9 mouse cellular contexts compared by ENCODE assay signal in genomic region chr16:23989209-23990160, GRCm38 (mm10). TPM values are rescaled to one million over a fixed set of nuclear protein-coding genes. Genes with fewer than 3 reads are reported as not detected.
A peak's percentile ranks its signal among the peaks of the same experiment; 100 is the strongest.
DNase-seq lines count a peak whose midpoint lies in the region; ATAC-seq and TF ChIP-seq lines count a peak whose summit lies in the region.
"Had no signal": no experiment of that assay in that cellular context is flagged by ENCODE, and none has a peak within 500 bp of the region (broad histone marks: within the 10 kb centered on the region; RNA-seq: fewer than 3 reads in every experiment).

No protein-coding gene starts in this region.

- no peaks in the 10 kb centered on the region for H3K36me3 ChIP-seq in erythroblast, embryonic 14.5 days (ENCODE audit: control insufficient read depth)
- H3K36me3 ChIP-seq in ES-Bruce4 (ENCODE audit: control insufficient read depth, insufficient read depth, low read length, poor library complexity, severe bottlenecking) = no peaks in the 10 kb centered on the region
- no peaks in the 10 kb centered on the region for H3K36me3 ChIP-seq in embryonic facial prominence, embryonic 12.5 days
- H3K36me3 ChIP-seq in limb, embryonic 11.5 days (ENCODE audit: control insufficient read depth, insufficient read depth, low read length) = no peaks in the 10 kb centered on the region
- H3K36me3 ChIP-seq in neural tube, embryonic 14.5 days (ENCODE audit: control insufficient read depth, insufficient read depth, low read length) = no peaks in the 10 kb centered on the region

- peaks cover 11% of the 10 kb centered on the region for H3K4me1 ChIP-seq in erythroblast, embryonic 14.5 days (ENCODE audit: control insufficient read depth)
- no peaks in the 10 kb centered on the region for H3K4me1 ChIP-seq in ES-Bruce4 (ENCODE audit: control insufficient read depth, insufficient read depth, low read length)
- H3K4me1 ChIP-seq in embryonic facial prominence, embryonic 12.5 days = peaks cover 34% of the 10 kb centered on the region
- H3K4me1 ChIP-seq in limb, embryonic 11.5 days (ENCODE audit: control insufficient read depth, insufficient read depth, low read length) = peaks cover 17% of the 10 kb centered on the region; the same call in 1 of the 2 replicates
- H3K4me1 ChIP-seq in neural tube, embryonic 14.5 days (ENCODE audit: control insufficient read depth, insufficient read depth, low read length) = peaks cover 11% of the 10 kb centered on the region

- H3K9ac ChIP-seq in ES-Bruce4 (ENCODE audit: low read depth, poor library complexity, severe bottlenecking) = peak overlapping the region; percentile 99
- H3K9ac ChIP-seq in embryonic facial prominence, embryonic 12.5 days = peak overlapping the region; percentile 49
- peak overlapping the region; percentile 83 for H3K9ac ChIP-seq in limb, embryonic 11.5 days (ENCODE audit: low read length)
- H3K9ac ChIP-seq in neural tube, embryonic 14.5 days (replicated peaks; ENCODE audit: low read depth, low read length) = peak overlapping the region; percentile 84

- H3K27ac ChIP-seq in ES-Bruce4 (ENCODE audit: insufficient read depth, low read length) = peak overlapping the region; percentile 96
- H3K27ac ChIP-seq in embryonic facial prominence, embryonic 12.5 days = peak overlapping the region; percentile 95
- peak overlapping the region; percentile 99; the same call in 1 of the 2 replicates for H3K27ac ChIP-seq in limb, embryonic 11.5 days (replicated peaks; ENCODE audit: low read depth, low read length)
- peak overlapping the region; percentile 100 for H3K27ac ChIP-seq in neural tube, embryonic 14.5 days (ENCODE audit: low read depth, low read length)

- peak overlapping the region; percentile 65 for H3K4me3 ChIP-seq in erythroblast, embryonic 14.5 days (replicated peaks)
- peak overlapping the region; percentile 95 for H3K4me3 ChIP-seq in ES-Bruce4 (ENCODE audit: low read depth, low read length)
- H3K4me3 ChIP-seq in embryonic facial prominence, embryonic 12.5 days = peak overlapping the region; percentile 72
- H3K4me3 ChIP-seq in limb, embryonic 11.5 days (ENCODE audit: low read depth, low read length) = peak overlapping the region; percentile 59
- H3K4me3 ChIP-seq in neural tube, embryonic 14.5 days (ENCODE audit: low read depth, low read length) = peak overlapping the region; percentile 64

- H3K9me3 ChIP-seq in erythroblast, embryonic 14.5 days (ENCODE audit: control insufficient read depth, low read length) = peaks cover 6% of the 10 kb centered on the region; the same call in 1 of the 2 replicates
- H3K9me3 ChIP-seq in ES-Bruce4 (replicated peaks; ENCODE audit: control insufficient read depth, insufficient read depth, low read length, poor library complexity, severe bottlenecking) = no peaks in the 10 kb centered on the region
- H3K9me3 ChIP-seq in embryonic facial prominence, embryonic 12.5 days = no peaks in the 10 kb centered on the region
- H3K9me3 ChIP-seq in limb, embryonic 11.5 days (ENCODE audit: control insufficient read depth, low read length) = no peaks in the 10 kb centered on the region
- H3K9me3 ChIP-seq in neural tube, embryonic 14.5 days (ENCODE audit: control insufficient read depth, low read length) = no peaks in the 10 kb centered on the region

- peaks cover 95% of the 10 kb centered on the region for H3K27me3 ChIP-seq in erythroblast, embryonic 14.5 days (ENCODE audit: control insufficient read depth)
- no peaks in the 10 kb centered on the region for H3K27me3 ChIP-seq in ES-Bruce4 (ENCODE audit: control insufficient read depth, insufficient read depth, low read length, poor library complexity, severe bottlenecking)
- H3K27me3 ChIP-seq in embryonic facial prominence, embryonic 12.5 days = 0 out of 2 replicates have a peak, but pooled peaks cover 7% of the 10 kb centered on the region
- peaks cover 10% of the 10 kb centered on the region; the same call in 1 of the 2 replicates for H3K27me3 ChIP-seq in limb, embryonic 11.5 days (ENCODE audit: control insufficient read depth, insufficient read depth, low read length)
- peaks cover 5% of the 10 kb centered on the region; the same call in 1 of the 2 replicates for H3K27me3 ChIP-seq in neural tube, embryonic 14.5 days (ENCODE audit: control insufficient read depth, insufficient read depth, low read length)
- H3K27me3 ChIP-seq: Patski had no signal

- WGBS in embryonic facial prominence, embryonic 12.5 days = 2% methylated on average over 25 of the region's 25 CpGs
- WGBS in limb, embryonic 11.5 days = 2% methylated on average over 25 of the region's 25 CpGs
- WGBS in neural tube, embryonic 14.5 days = under 1% methylated on average over 25 of the region's 25 CpGs

- TF ChIP-seq POLR2A in ES-Bruce4 (IDR thresholded peaks at IDR 0.05; ENCODE audit: insufficient read depth, low read length) = no peak

- intact Hi-C loops in heart, postnatal 36 days (cut with DNase I) = loop anchor here (1.0 to 10.0 kb wide), 9 partner anchors 193 to 898 kb away; partner anchors contain the start of gene Lpp

- DNase-seq in heart, postnatal 36 days = peak; percentile 59 to 61
- peak; percentile 41 for DNase-seq in limb, embryonic 11.5 days (ENCODE audit: low spot score)

- TF ChIP-seq EP300 in ES-Bruce4 (IDR thresholded peaks at IDR 0.05; ENCODE audit: insufficient read depth, low read depth, low read length) = no peak

- TF ChIP-seq CTCF in ES-Bruce4 (IDR thresholded peaks at IDR 0.05; ENCODE audit: low read depth, low read length) = no peak

- peak overlapping the region; percentile 90 for H3K4me2 ChIP-seq in embryonic facial prominence, embryonic 12.5 days (replicated peaks)
- H3K4me2 ChIP-seq in limb, embryonic 11.5 days (ENCODE audit: low read depth, severe bottlenecking) = peak overlapping the region; percentile 87
- H3K4me2 ChIP-seq in neural tube, embryonic 14.5 days (ENCODE audit: low read depth, low read length) = peak overlapping the region; percentile 91

- no peak for ATAC-seq in erythroblast, adult 5-6 weeks (replicated peaks; ENCODE audit: low FRiP score, poor library complexity, severe bottlenecking)
- no peak for ATAC-seq in embryonic facial prominence, embryonic 12.5 days (ENCODE audit: insufficient number of reproducible peaks, insufficient read depth, low FRiP score, low TSS enrichment)
- no peak for ATAC-seq in limb, embryonic 11.5 days (ENCODE audit: insufficient number of reproducible peaks, low FRiP score, low TSS enrichment, low read depth)
- ATAC-seq in neural tube, embryonic 14.5 days (ENCODE audit: low read depth) = peak; percentile 50; the same call in 1 of the 2 replicates
- ATAC-seq in megakaryocyte-erythroid progenitor cell, adult 5-6 weeks (replicated peaks; ENCODE audit: low FRiP score, low TSS enrichment, poor library complexity, severe bottlenecking) = no peak

RNA-seq across cellular contexts. Expression of gene Bcl6, which starts 0.8 kb away (rescaled TPM):
- 0.02 and 0.04 TPM in 2 replicates for polyA plus RNA-seq in erythroblast, embryonic 14.5 days (2012)
- 5.2 and 7.9 TPM in 2 replicates for total RNA-seq in erythroblast, adult 5-6 weeks (2015; ENCODE audit: low replicate concordance)
- 3.7 and 4.2 TPM in 2 replicates for total RNA-seq in erythroblast, adult 5-6 weeks (2017; ENCODE audit: low replicate concordance)
- 5.0 and 5.6 TPM in 2 replicates for polyA plus RNA-seq in ES-Bruce4 (2011; ENCODE audit: insufficient read depth, insufficient read length, low read depth, missing spikeins)
- polyA plus RNA-seq in embryonic facial prominence, embryonic 12.5 days (2016; fragmentation: Nextera tagmentation; extraction: Ambion mirVana) = 0.51 and 0.65 TPM in 2 replicates
- total RNA-seq in heart, postnatal 36 days (2021) = 10 to 100 TPM; 14.6 to 18.5 TPM
- polyA plus RNA-seq in limb, embryonic 11.5 days (2014; fragmentation: Nextera tagmentation; extraction: Ambion mirVana) = 0.23 and 0.24 TPM in 2 replicates
- 0.50 and 0.72 TPM in 2 replicates for polyA plus RNA-seq in neural tube, embryonic 14.5 days (2014; fragmentation: Nextera tagmentation; extraction: Ambion mirVana)
- total RNA-seq in megakaryocyte-erythroid progenitor cell, adult 5-6 weeks (2014; fragmentation: Nextera tagmentation) = 1.2 TPM in 1 of 2 replicates, not detected in the other
- 0.61 and 1.3 TPM in 2 replicates for total RNA-seq in megakaryocyte-erythroid progenitor cell, adult 5-6 weeks (2017)

RNA-seq across cellular contexts. Expression of gene Gm37419, which starts 1.2 kb away (rescaled TPM):
- polyA plus RNA-seq in erythroblast, embryonic 14.5 days (2012) = not detected in 2 replicates
- not detected in 2 replicates for total RNA-seq in erythroblast, adult 5-6 weeks (2015; ENCODE audit: low replicate concordance)
- not detected in 2 replicates for total RNA-seq in erythroblast, adult 5-6 weeks (2017; ENCODE audit: low replicate concordance)
- polyA plus RNA-seq in ES-Bruce4 (2011; ENCODE audit: insufficient read depth, insufficient read length, low read depth, missing spikeins) = not detected in 2 replicates
- not detected in 2 replicates for polyA plus RNA-seq in embryonic facial prominence, embryonic 12.5 days (2016; fragmentation: Nextera tagmentation; extraction: Ambion mirVana)
- total RNA-seq in heart, postnatal 36 days (2021) = not detected
- not detected in 2 replicates for polyA plus RNA-seq in limb, embryonic 11.5 days (2014; fragmentation: Nextera tagmentation; extraction: Ambion mirVana)
- polyA plus RNA-seq in neural tube, embryonic 14.5 days (2014; fragmentation: Nextera tagmentation; extraction: Ambion mirVana) = not detected in 2 replicates
- total RNA-seq in megakaryocyte-erythroid progenitor cell, adult 5-6 weeks (2014; fragmentation: Nextera tagmentation) = not detected in 2 replicates
- not detected in 2 replicates for total RNA-seq in megakaryocyte-erythroid progenitor cell, adult 5-6 weeks (2017)

RNA-seq across cellular contexts. Expression of gene Rtp2, which starts 57.3 kb away (rescaled TPM):
- not detected in 2 replicates for polyA plus RNA-seq in erythroblast, embryonic 14.5 days (2012)
- not detected in 2 replicates for total RNA-seq in erythroblast, adult 5-6 weeks (2015; ENCODE audit: low replicate concordance)
- not detected in 2 replicates for total RNA-seq in erythroblast, adult 5-6 weeks (2017; ENCODE audit: low replicate concordance)
- polyA plus RNA-seq in ES-Bruce4 (2011; ENCODE audit: insufficient read depth, insufficient read length, low read depth, missing spikeins) = not detected in 2 replicates
- 0.22 and 0.52 TPM in 2 replicates for polyA plus RNA-seq in embryonic facial prominence, embryonic 12.5 days (2016; fragmentation: Nextera tagmentation; extraction: Ambion mirVana)
- not detected for total RNA-seq in heart, postnatal 36 days (2021)
- not detected in 2 replicates for polyA plus RNA-seq in limb, embryonic 11.5 days (2014; fragmentation: Nextera tagmentation; extraction: Ambion mirVana)
- not detected in 2 replicates for polyA plus RNA-seq in neural tube, embryonic 14.5 days (2014; fragmentation: Nextera tagmentation; extraction: Ambion mirVana)
- total RNA-seq in megakaryocyte-erythroid progenitor cell, adult 5-6 weeks (2014; fragmentation: Nextera tagmentation) = not detected in 2 replicates
- not detected in 2 replicates for total RNA-seq in megakaryocyte-erythroid progenitor cell, adult 5-6 weeks (2017)
- polyA plus RNA-seq: Patski had no signal

Comparison
In these comparisons a context has a peak if more than half of its experiments do, and no peak if none do; other contexts are left out.
1. H3K9ac ChIP-seq: peak in every context shown above with its lines; median percentile 99 in ES-Bruce4; 84 in neural tube, embryonic 14.5 days; 83 in limb, embryonic 11.5 days; 49 in embryonic facial prominence, embryonic 12.5 days.